Mouse (Mus musculus): ENCODE measurements around the gene Sdhb. TPM values are rescaled to one million over a fixed set of nuclear protein-coding genes. Genes with fewer than 3 reads are reported as not detected.

Gene Sdhb
- polyA plus RNA-seq, 1 experiment from 2014 or later, result 550 TPM

DNA sequence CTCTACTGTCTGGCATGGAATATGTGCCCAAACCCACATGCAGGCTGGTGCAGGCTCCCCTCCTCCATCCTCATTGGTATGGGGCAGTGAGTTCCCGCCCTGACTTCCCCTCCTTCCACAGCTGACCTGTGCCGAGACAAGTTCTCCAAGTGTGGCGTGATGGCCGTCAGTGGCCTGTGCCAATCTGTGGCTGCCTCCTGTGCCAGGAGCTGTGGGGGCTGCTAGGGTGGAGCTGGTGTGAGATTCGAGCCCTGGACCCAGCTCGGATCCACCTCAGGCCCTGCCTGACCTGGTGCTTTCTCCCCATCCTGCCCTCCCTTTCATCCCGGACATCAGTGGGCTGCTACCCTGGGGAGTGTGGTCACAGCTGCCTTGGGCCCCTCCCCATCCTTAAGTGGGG lies 54.4 kb downstream of the Sdhb start:
- ATAC-seq (ENCODE audit: low FRiP score, low TSS enrichment), result no peak
- 60% methylated on average over 7 of the region's 7 CpGs for WGBS
- peaks cover 33% of the 10 kb centered on the region for H3K36me3 ChIP-seq (ENCODE audit: insufficient read depth, low read length)
- H3K4me3 ChIP-seq (ENCODE audit: low read length), result no peak overlapping the region
- no peaks in the 10 kb centered on the region for H3K9me3 ChIP-seq (ENCODE audit: low read length)
- H3K27me3 ChIP-seq (ENCODE audit: insufficient read depth, low read length), result no peaks in the 10 kb centered on the region
- no peak overlapping the region for H3K27ac ChIP-seq (ENCODE audit: low read length)
- peaks cover 27% of the 10 kb centered on the region for H3K4me1 ChIP-seq (ENCODE audit: insufficient read depth, low read length)
- no peak overlapping the region for H3K9ac ChIP-seq (replicated peaks; ENCODE audit: low read length)
- H3K4me2 ChIP-seq (replicated peaks; ENCODE audit: low read depth, low read length), result no peak overlapping the region

DNA sequence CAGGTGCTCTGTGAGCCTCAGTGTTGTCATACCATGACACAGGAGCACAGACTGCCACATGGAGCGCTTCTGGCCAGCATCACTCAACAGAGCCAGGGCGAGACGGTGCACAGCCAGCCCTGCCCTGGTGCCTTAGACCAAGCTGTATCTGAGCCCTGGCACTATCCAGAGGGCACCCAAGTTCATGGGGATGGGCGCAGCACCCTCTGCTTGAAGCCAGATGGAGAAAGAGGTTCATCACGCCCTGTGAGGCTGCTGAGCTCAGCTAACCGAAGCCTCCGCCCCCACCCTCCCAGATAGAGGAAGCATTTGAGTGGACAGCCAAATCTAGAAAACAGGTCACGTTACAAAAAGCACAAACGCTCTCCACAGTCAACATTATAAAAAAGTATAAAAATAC lies 55.3 kb downstream of the Sdhb start:
- no peaks in the 10 kb centered on the region for H3K9me3 ChIP-seq (ENCODE audit: low read length)
- H3K4me3 ChIP-seq (ENCODE audit: low read length), result no peak overlapping the region
- no peak overlapping the region for H3K27ac ChIP-seq (ENCODE audit: low read length)
- no peak overlapping the region for H3K4me2 ChIP-seq (replicated peaks; ENCODE audit: low read depth, low read length)
- no peak overlapping the region for H3K9ac ChIP-seq (replicated peaks; ENCODE audit: low read length)
- ATAC-seq (ENCODE audit: low FRiP score, low TSS enrichment), result no peak
- WGBS, result 58% methylated on average over 9 of the region's 9 CpGs
- H3K4me1 ChIP-seq (ENCODE audit: insufficient read depth, low read length), result peaks cover 31% of the 10 kb centered on the region
- H3K27me3 ChIP-seq (ENCODE audit: insufficient read depth, low read length), result no peaks in the 10 kb centered on the region
- H3K36me3 ChIP-seq (ENCODE audit: insufficient read depth, low read length), result peaks cover 33% of the 10 kb centered on the region

DNA sequence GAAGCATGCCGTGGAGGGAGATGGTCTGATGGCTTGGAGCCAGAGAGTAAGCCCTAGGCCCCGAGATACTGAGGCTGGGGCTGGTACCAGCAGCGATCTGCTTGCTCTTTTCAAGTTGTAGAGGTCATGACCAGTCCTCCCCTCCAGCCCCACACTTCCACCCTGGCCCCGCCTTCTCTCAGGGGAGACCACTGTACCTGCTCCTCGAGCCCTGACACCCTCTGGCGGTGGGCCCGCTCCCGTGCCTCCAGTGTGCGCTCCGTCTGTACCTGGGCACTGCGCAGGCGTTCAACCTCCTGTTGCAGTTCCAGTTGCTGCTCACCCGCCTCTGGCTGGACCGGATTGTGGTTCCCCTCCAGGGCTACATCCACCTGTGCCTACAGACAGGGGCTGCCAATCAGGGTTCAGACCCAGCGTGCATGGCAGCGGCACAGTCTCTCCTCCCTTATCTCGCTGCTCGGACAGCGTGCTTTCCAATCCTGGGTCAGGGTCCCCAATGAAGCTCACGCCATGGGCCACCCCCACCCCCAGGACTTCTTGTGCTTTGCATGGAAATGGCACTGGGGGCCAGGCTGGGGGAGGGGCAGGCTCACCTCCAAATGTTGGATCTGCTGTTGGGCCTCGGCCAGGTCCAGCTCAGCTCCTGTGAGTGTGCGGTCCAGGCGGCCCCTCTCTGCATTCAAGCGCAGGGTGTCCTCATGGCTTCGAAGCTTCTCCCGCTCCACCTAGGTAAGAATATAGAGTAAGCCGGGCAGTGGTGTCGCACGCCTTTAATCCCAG lies 56.8 kb downstream of the Sdhb start:
- peaks cover 36% of the 10 kb centered on the region for H3K36me3 ChIP-seq (ENCODE audit: insufficient read depth, low read length)
- H3K27ac ChIP-seq (ENCODE audit: low read length), result no peak overlapping the region
- no peak overlapping the region for H3K9ac ChIP-seq (replicated peaks; ENCODE audit: low read length)
- no peaks in the 10 kb centered on the region for H3K9me3 ChIP-seq (ENCODE audit: low read length)
- 80% methylated on average over 29 of the region's 29 CpGs for WGBS
- no peak for ATAC-seq (ENCODE audit: low FRiP score, low TSS enrichment)
- no peak overlapping the region for H3K4me2 ChIP-seq (replicated peaks; ENCODE audit: low read depth, low read length)
- no peaks in the 10 kb centered on the region for H3K27me3 ChIP-seq (ENCODE audit: insufficient read depth, low read length)
- H3K4me1 ChIP-seq (ENCODE audit: insufficient read depth, low read length), result peaks cover 23% of the 10 kb centered on the region
- no peak overlapping the region for H3K4me3 ChIP-seq (ENCODE audit: low read length)

DNA sequence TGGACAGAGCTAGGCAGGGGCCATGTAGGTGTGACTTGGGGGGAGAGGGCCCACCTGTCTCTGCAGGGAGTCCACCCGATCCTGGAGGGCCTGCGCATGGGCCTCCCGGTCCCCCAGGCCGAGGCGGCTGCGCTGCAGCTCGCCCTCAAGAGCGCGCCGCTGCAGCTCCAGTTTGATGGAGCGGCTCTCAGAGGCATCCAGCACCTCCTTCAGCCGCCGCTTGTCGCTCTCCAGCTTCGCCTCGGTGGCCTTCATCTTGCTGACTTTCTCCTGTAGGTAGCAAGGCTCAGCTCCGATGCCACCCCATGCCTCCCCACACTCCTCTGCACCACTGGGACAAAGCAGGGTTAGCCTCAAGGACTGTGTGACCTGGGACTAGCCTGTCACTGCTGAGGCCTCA lies 59.2 kb downstream of the Sdhb start:
- 78% methylated on average over 17 of the region's 17 CpGs for WGBS
- ATAC-seq (ENCODE audit: low FRiP score, low TSS enrichment), result no peak
- peaks cover 25% of the 10 kb centered on the region for H3K4me1 ChIP-seq (ENCODE audit: insufficient read depth, low read length)
- no peaks in the 10 kb centered on the region for H3K9me3 ChIP-seq (ENCODE audit: low read length)
- H3K9ac ChIP-seq (replicated peaks; ENCODE audit: low read length), result no peak overlapping the region
- no peak overlapping the region for H3K4me3 ChIP-seq (ENCODE audit: low read length)
- no peak overlapping the region for H3K4me2 ChIP-seq (replicated peaks; ENCODE audit: low read depth, low read length)
- peaks cover 26% of the 10 kb centered on the region for H3K36me3 ChIP-seq (ENCODE audit: insufficient read depth, low read length)
- no peaks in the 10 kb centered on the region for H3K27me3 ChIP-seq (ENCODE audit: insufficient read depth, low read length)
- peak overlapping the region; percentile 72 for H3K27ac ChIP-seq (ENCODE audit: low read length)

DNA sequence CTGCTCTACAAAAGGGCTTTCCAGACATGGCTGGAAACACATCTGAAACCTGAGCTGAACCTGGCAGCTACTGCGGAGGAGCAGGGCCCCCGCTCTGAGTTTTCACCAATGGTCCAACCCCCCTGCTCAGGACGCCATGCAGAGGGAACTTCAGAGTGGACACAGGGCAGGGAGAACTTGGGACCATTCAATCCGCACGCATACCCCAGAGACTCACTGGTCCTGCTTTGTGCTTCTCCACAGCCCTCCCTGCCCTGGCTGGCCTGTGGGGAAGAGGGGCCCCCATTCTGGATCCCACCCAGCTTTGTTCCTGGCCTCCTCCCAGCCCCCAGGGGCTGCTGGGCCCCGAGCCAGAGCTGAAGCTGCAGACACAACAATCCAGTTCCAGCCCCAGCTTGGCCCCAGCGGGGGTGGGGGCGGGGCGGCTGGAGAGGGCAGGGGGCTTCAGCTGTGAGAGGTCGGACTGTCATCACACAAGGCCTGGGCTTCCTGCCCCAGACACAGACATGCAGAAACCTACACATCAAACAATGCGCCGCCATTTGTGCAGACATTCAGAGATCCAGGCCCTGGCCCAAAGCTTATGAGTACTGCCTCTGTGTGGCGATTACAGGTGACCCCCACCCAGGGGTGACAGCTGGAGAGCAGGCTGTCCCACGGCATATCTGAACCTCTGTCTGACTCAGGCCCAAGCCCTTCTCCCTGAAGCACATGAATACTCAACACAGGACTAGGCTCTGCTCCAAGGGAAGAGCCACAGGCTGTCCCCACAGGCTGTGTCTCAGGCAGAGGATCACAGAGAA lies 60.0 kb downstream of the Sdhb start:
- Histone ChIP-seq H3K4me2 (replicated peaks; ENCODE audit: low read depth, low read length) (0 out of 2 replicates have a peak overlapping the region, but pooled peaks have one; percentile 1), H3K27me3 (ENCODE audit: insufficient read depth, low read length) (no peaks in the 10 kb centered on the region), H3K4me3 (ENCODE audit: low read length) (no peak overlapping the region), H3K4me1 (ENCODE audit: insufficient read depth, low read length) (peaks cover 25% of the 10 kb centered on the region), H3K36me3 (ENCODE audit: insufficient read depth, low read length) (peaks cover 24% of the 10 kb centered on the region), H3K27ac (ENCODE audit: low read length) (peak overlapping the region; percentile 72), H3K9me3 (ENCODE audit: low read length) (no peaks in the 10 kb centered on the region), H3K9ac (replicated peaks; ENCODE audit: low read length) (peak overlapping the region; percentile 48)
- 18% methylated on average over 14 of the region's 14 CpGs for WGBS
- peak; percentile 69 for ATAC-seq (ENCODE audit: low FRiP score, low TSS enrichment)

DNA sequence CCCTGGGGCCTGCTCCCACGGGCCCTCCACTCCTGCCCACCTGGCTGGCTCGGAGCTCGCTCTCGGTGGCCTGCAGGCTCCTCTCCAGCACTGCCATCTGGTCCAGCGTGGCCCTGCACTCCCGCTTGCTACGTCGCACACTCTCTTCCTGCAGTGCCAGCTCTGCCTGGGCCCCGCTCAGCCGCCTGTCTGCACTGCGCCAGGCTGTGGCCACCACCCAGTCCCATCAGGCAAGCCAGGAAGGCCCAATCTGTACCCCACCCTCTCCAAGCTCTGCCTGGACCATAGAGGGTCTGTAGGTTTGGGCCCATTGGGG lies 60.6 kb downstream of the Sdhb start:
- H3K9ac ChIP-seq (replicated peaks; ENCODE audit: low read length), result peak overlapping the region; percentile 48; the same call in 1 of the 2 replicates

DNA sequence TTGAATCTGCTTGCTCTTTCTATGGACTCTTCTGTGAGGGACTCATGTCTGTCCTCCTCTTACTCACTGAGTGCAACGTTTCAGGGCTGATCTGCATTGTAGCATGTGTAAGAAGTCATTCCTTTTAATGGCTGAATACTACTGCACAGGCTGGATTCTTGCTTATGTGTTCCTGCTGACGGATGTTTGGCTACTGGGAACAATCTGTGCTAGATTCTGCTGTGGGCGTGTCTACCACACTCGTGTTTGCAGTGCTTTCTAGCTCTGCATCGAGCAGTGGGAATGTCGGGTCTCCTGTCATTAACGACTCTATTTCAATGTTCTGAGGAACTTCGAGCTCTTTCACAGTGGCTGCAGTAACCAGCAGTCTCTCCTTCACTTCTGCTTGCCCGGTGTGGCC lies 63.0 kb downstream of the Sdhb start:
- no peak for ATAC-seq (ENCODE audit: low FRiP score, low TSS enrichment)
- Histone ChIP-seq H3K9me3 (ENCODE audit: low read length) (no peaks in the 10 kb centered on the region), H3K4me2 (replicated peaks; ENCODE audit: low read depth, low read length) (no peak overlapping the region), H3K36me3 (ENCODE audit: insufficient read depth, low read length) (peaks cover 36% of the 10 kb centered on the region), H3K9ac (replicated peaks; ENCODE audit: low read length) (no peak overlapping the region), H3K27ac (ENCODE audit: low read length) (peak overlapping the region; percentile 37; the same call in 1 of the 2 replicates), H3K4me3 (ENCODE audit: low read length) (no peak overlapping the region), H3K4me1 (ENCODE audit: insufficient read depth, low read length) (peaks cover 25% of the 10 kb centered on the region), H3K27me3 (ENCODE audit: insufficient read depth, low read length) (no peaks in the 10 kb centered on the region)
- WGBS, result 62% methylated on average over 9 of the region's 9 CpGs

More for the DNA sequence above, 60.6 kb downstream of the Sdhb start:
- Histone ChIP-seq H3K4me3 (ENCODE audit: low read length) (no peak overlapping the region), H3K4me2 (replicated peaks; ENCODE audit: low read depth, low read length) (no peak overlapping the region), H3K9me3 (ENCODE audit: low read length) (no peaks in the 10 kb centered on the region), H3K4me1 (ENCODE audit: insufficient read depth, low read length) (peaks cover 25% of the 10 kb centered on the region), H3K27me3 (ENCODE audit: insufficient read depth, low read length) (no peaks in the 10 kb centered on the region), H3K27ac (ENCODE audit: low read length) (peak overlapping the region; percentile 72), H3K36me3 (ENCODE audit: insufficient read depth, low read length) (peaks cover 25% of the 10 kb centered on the region)
- WGBS, result 50% methylated on average over 11 of the region's 11 CpGs
- no peak for ATAC-seq (ENCODE audit: low FRiP score, low TSS enrichment)

DNA sequence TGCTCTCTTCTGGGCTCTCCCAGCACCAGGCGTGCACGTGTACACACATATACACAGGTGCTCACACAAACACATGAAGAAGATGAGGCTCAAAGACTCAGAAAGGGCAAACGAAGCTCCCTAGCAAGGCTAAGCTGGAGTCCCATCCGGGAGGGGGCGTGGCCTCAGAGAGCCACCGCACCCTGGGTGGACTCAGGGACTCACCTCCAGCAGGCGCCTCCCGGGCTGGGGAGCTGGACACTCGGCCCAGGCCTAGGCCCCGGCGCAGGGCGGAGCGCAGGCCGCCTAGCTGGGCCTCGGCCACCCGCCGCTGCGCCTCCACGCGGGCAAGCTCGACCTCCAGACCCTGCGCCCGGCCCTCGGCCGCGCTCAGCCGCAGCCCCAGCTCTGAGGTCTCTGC lies 64.0 kb downstream of the Sdhb start:
- no peaks in the 10 kb centered on the region for H3K9me3 ChIP-seq (ENCODE audit: low read length)
- no peak overlapping the region for H3K9ac ChIP-seq (replicated peaks; ENCODE audit: low read length)
- H3K27ac ChIP-seq (ENCODE audit: low read length), result no peak overlapping the region
- H3K27me3 ChIP-seq (ENCODE audit: insufficient read depth, low read length), result no peaks in the 10 kb centered on the region
- WGBS, result 88% methylated on average over 27 of the region's 27 CpGs
- no peak overlapping the region for H3K4me2 ChIP-seq (replicated peaks; ENCODE audit: low read depth, low read length)
- no peak overlapping the region for H3K4me3 ChIP-seq (ENCODE audit: low read length)
- ATAC-seq (ENCODE audit: low FRiP score, low TSS enrichment), result no peak
- peaks cover 24% of the 10 kb centered on the region for H3K4me1 ChIP-seq (ENCODE audit: insufficient read depth, low read length)
- peaks cover 42% of the 10 kb centered on the region for H3K36me3 ChIP-seq (ENCODE audit: insufficient read depth, low read length)

Data from kidney, embryonic 16.5 days (tissue).